Mouse (Mus musculus) cortical plate, adult 2 months (tissue): ENCODE results near the gene Slc7a8.

Experiments used
- CTCF ChIP-seq: fragments of 200-500 bp; IDR thresholded peaks from 2 replicates; pipeline ENCODE4 v1.5.1; 2011; ENCODE audit warnings: mild to moderate bottlenecking, control low read depth, low read length; ENCODE audit not compliant: insufficient read depth; ENCODE audit errors: extremely low read depth
- POLR2A ChIP-seq: fragments of 200-500 bp; IDR thresholded peaks from 2 replicates; pipeline ENCODE4 v1.6.1; 2011; ENCODE audit warnings: mild to moderate bottlenecking, low read length, control low read depth; ENCODE audit not compliant: insufficient read depth; ENCODE audit errors: extremely low read depth

DNA sequence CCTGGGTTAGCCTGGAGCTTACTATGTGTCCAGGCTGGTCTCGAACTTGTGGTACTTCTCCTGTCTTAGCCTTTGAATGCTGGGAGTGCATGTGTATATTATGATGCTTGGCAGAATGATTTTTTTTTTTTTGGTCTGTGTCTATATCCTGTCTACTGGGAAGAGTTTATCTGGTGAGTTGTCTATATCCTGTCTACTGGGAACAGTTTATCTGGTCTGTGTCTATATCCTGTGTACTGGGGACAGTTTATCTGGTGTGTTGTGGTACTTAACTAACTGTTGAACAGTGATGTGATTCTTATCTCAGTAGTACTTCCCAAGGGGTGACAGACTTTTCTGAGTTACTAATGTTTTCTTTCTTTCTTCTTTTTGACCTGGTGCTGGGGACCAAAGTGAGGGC, 30.0 kb downstream of the Slc7a8 start:
- TF ChIP-seq CTCF (no peak), POLR2A (no peak)
